Mouse (Mus musculus): ENCODE measurements around the gene Plekhs1.

DNA sequence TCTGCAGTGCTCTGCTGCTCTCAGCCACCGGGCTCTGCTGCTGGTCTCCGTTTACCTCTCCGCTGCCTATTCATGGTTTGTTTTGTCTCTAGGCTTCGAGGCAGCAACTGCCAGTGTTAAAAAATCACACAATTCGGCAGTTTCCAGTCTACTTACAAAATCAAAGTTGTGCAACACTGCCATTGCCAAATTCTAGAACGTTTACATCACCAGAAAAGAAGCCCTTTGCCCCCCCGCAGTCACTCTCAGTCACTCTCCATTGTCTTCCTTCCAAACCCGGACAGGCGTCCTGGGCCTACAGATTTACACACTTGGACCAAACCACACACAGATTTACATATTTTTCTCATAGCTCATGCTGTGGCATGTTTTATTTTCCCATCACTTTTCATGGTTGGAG lies 73.6 kb downstream of the Plekhs1 start:
- TF ChIP-seq EP300 (IDR thresholded peaks at IDR 0.05; ENCODE audit: low read depth) (no peak), CTCF (IDR thresholded peaks at IDR 0.05; ENCODE audit: low read depth) (no peak)
